Mouse (Mus musculus): ENCODE data around the gene Plp1. TPM values are rescaled to one million over a fixed set of nuclear protein-coding genes. Genes with fewer than 3 reads are reported as not detected.
A peak's percentile ranks its signal among the peaks of the same experiment; 100 is the strongest.

Gene Plp1
- polyA plus RNA-seq, 1 experiment from 2014 or later, result 0.46 TPM

DNA sequence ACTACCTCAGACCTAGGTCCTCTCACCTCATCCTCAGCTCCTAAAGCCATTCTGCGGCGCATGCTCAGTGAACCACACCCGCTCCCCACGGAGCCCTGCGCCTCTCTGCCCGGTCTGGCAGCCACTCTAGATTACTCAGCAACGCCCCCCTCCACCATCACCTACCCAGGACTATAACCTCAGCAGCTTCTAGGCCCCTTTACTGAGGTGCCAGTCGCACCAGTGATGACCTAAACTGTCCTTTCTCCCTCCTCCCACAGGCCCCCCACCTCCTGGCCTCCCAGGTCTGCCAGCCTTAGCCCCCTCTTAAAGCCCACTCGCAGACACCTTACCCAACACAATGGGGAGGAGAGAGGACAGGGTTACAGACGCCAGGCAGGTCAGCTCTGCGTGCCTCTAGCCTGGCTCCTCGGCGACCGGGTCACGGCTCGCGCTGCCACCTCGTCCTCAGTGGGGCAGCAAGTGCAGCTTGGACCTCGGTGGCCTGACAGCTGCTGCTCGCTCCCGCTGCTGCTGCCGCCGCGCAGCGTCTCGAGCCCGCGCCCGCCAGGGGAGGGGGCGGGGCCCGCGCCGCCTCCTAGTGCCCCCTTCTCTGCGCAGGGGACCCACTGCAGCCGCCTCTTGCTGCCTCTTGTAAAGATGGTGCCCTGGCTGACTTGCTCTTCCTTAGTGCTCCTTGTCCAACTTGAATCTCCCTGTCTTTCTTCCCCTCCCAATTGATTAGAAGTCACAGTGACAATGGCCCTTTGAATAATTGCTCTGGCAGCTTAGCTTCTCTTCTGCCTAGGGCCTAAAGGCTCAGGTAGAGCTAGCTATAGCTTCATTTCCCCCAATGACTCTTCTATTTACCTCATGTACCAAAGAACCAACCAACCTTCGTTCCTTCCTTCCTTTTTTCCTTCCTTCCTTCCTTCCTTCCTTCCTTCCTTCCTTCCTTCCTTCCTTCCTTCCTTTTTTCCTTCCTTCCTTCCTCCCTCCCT lies 45.9 kb downstream of the Plp1 start, which contains the start of gene Rab9b:
Gene Rab9b, minus strand, starts transcription at position 695 of the 980 bp plus-strand sequence.
- Histone ChIP-seq H3K27ac (replicated peaks) (no peak within 1 kb of the TSS), H3K4me2 (peak within 1 kb of the TSS; percentile 57), H3K9me3 (replicated peaks) (no peaks in the 10 kb centered on the region), H3K36me3 (replicated peaks) (no peaks in the 10 kb centered on the region), H3K27me3 (no peaks in the 10 kb centered on the region), H3K4me3 (replicated peaks) (peak within 1 kb of the TSS; percentile 26), H3K4me1 (replicated peaks) (no peaks in the 10 kb centered on the region), H3K9ac (no peak within 1 kb of the TSS)
- 13% methylated on average over 33 of the region's 36 CpGs for WGBS (ENCODE audit: insufficient replicate concordance)
- no peak for ATAC-seq (ENCODE audit: insufficient read depth)

Other genes with a start within 250 kb of the Plp1 start
- 0.67 and 0.76 TPM in 2 replicates for gene Tceal3, start 231.8 kb upstream of the Plp1 start, polyA plus RNA-seq (2015; fragmentation: Nextera tagmentation; extraction: Ambion mirVana)
- gene Tceal1, start 114.7 kb upstream of the Plp1 start, polyA plus RNA-seq (2015; fragmentation: Nextera tagmentation; extraction: Ambion mirVana), result 0.78 and 0.97 TPM in 2 replicates
- 174 and 179 TPM in 2 replicates for gene Morf4l2, start 79.0 kb upstream of the Plp1 start, polyA plus RNA-seq (2015; fragmentation: Nextera tagmentation; extraction: Ambion mirVana)
- gene Glra4, start 42.5 kb upstream of the Plp1 start, polyA plus RNA-seq (2015; fragmentation: Nextera tagmentation; extraction: Ambion mirVana), result not detected in 2 replicates
- not detected in 2 replicates for gene Rab9b, start 46.1 kb downstream of the Plp1 start, polyA plus RNA-seq (2015; fragmentation: Nextera tagmentation; extraction: Ambion mirVana)
- not detected in 2 replicates for gene H2bfm, start 104.7 kb downstream of the Plp1 start, polyA plus RNA-seq (2015; fragmentation: Nextera tagmentation; extraction: Ambion mirVana)
- gene Tmsb15b2, start 152.8 kb downstream of the Plp1 start, polyA plus RNA-seq (2015; fragmentation: Nextera tagmentation; extraction: Ambion mirVana), result 6.1 and 6.7 TPM in 2 replicates
- gene Tmsb15l, start 154.2 kb downstream of the Plp1 start, polyA plus RNA-seq (2015; fragmentation: Nextera tagmentation; extraction: Ambion mirVana), result 0.52 TPM in 1 of 2 replicates, not detected in the other
- 2.9 and 3.3 TPM in 2 replicates for gene Tmsb15b1, start 154.2 kb downstream of the Plp1 start, polyA plus RNA-seq (2015; fragmentation: Nextera tagmentation; extraction: Ambion mirVana)
- 0.16 and 0.33 TPM in 2 replicates for gene Zcchc18, start 170.5 kb downstream of the Plp1 start, polyA plus RNA-seq (2015; fragmentation: Nextera tagmentation; extraction: Ambion mirVana)
- gene Slc25a53, start 215.6 kb downstream of the Plp1 start, polyA plus RNA-seq (2015; fragmentation: Nextera tagmentation; extraction: Ambion mirVana), result 1.7 and 2.7 TPM in 2 replicates
- 0.78 and 0.90 TPM in 2 replicates for gene Fam199x, start 226.9 kb downstream of the Plp1 start, polyA plus RNA-seq (2015; fragmentation: Nextera tagmentation; extraction: Ambion mirVana)

Data from liver, embryonic 15.5 days (tissue).